Mouse (Mus musculus) right cerebral cortex, postnatal 36 days (tissue): Measurements from ENCODE around the gene Smpd1.

Experiments
- DNase-seq, 2 experiments: peaks; one replicate each; pipeline ENCODE4 v3.0.0; 2022; ENCODE audit warnings: low spot score in 2 of 2, mixed read lengths in 1 of 2

Gene Smpd1

GRCm38 (mm10) chr7:105554212-105554942, at the start of gene Smpd1:
Gene Smpd1 (plus strand): TSS chr7:105554360.
- peak; percentile 86 to 92 for DNase-seq

DNA sequence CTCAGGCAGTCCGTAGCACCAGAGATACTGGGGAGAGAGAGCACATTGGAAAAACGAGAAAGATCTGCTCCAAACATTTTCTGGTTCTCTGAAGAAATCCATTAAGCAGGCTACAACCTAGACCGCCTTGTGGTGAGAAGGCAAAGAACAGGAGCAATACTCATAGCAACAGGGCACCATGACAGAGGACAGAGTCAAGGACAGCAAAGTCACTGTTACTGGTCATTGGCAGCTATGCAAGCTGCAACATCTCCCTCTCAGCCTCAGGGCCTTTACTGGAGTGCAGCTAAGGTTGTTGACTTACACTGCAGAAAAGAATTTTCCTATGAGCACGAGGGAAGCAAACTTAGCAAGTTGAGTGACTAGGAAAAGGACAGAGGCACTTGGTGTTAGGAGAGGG, 46.9 kb upstream of the Smpd1 start:
- no peak for DNase-seq

- DNase-seq: peak in 1 of 2 experiments; percentile 65
Observed at GRCm38 (mm10) chr7:105510143-105510542, 44.0 kb upstream of the Smpd1 start.

DNA sequence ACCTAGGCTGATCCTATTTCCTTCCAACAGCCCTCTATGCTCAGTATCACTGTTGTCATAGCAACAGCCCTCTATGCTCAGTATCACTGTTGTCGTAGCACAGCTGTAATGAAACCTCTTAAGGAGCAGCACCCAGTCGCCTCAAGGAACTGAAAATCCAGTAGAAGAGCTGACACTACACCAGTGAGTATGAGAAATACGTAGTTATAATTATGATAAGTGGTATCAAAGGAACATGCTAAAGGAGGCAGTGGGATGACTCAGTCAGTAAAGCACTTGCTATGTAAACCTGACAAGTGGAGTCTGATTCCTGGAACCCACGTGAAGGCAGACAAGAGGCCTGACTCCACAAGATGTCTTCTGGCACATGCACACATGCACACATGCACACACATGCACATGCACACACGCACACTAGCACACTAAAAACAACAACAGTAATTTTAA, 40.3 kb upstream of the Smpd1 start:
- DNase-seq: no peak

DNA sequence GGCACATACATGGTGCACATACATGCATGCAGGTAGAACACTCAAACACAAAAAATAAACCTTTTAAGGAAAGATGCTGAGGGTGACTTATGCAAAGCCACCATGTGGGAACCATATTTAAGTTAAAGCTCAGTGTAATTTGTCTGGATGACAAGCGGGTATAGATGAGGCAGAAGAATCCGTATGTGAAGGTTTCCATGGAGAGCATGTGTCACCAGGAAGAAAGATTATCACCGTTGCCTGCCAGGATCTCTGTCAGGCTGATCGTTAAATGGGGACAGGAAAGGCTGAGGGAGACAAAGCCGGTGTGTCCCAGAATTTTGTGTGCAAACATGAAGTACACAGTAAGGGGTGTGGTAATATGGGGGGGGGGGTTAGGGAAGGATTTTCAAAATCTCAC, 39.6 kb upstream of the Smpd1 start:
- no peak for DNase-seq

- peak in 1 of 2 experiments; percentile 34 for DNase-seq
Observed at GRCm38 (mm10) chr7:105515178-105515577, 39.0 kb upstream of the Smpd1 start.

DNA sequence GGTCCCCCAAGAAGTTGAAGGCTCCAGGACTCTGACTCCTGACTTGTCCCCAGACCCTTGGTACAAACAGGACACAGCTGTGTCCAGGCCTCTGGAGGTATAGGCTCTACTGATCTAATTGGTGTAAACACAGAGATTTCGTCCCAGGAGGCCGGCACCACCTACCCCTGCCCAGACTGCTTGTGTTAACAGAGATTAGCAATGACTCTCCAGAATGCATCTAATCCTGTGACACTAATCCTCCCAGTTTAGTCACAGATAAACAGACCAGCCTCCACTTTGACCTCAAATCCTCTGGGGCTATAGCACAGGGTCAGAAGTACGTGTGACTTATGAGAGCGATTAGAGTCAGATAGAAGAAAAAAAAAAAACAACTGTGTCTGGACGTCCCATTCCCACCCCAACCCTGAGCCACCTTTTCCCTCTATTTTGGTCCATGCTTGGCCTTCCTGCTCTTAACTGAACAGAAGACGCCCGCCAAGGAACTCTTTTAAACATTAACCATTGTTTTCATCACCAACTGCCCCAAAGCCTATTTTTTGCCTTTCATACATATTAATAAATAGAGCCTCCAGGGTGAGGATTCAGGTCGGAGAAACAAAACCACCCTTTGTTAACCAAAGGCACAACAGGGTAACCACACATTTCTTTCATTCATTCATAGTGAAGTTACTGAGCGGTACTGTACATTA, 37.3 kb upstream of the Smpd1 start:
- no peak for DNase-seq

DNA sequence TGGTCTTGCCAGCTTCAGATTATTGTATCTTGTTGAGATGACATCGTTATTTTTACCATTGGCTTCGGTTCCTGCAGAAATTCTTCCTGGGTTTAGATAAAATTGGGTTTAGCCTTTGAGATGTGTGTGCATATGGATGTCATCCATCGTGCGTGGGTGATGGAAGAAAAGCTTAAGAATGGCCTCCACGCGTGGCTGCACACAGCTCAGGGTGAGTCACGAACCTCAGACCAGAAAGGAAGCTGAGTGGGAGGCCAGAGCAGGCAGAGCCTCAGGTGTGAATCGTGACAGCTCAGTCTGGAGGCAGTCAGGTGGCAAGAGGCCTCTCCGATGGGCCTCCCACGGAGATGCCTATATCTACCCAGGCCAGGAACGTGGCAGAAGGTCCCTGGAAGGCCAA, 34.8 kb upstream of the Smpd1 start:
- DNase-seq: peak; percentile 88 to 95

DNA sequence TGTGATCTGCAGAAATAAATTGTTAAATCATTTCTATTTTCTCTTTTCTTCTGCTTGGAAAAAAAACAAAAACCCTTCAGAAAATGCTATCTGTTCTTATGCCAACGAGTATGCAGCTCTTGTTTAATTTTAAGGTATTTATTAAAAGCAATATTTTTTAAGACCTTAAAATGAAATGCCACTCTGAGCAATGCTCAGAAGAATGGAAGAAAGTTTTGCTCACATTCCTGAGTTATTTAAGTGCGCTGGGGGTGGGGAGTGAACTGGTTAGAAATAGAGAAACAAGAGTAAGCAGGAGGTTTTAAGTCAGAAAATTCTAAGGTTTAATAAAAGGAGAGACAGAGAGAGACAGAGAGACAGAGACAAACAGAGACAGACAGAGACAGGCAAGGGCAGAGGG, 34.4 kb upstream of the Smpd1 start:
- DNase-seq: peak in 1 of 2 experiments; percentile 45

DNA sequence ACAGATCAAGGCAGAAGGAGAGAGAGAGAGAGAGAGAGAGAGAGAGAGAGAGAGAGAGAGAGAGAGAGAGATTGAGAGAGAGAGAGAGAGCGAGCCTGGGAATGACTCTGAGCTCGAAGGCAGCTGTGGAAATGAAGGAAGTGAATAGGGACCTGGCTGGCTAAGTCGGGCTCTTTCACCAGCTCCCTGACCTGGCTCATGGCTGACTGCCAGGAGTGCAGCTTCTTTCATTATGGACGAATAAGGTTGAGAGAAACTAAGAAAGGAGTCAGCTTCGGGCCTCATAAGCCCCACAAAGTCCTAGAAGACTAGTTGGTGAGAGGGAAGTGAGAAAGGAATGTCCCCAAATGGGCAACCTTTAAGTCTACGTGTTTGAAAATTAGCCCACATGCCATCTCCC, 34.0 kb upstream of the Smpd1 start:
- no peak for DNase-seq

GRCm38 (mm10) chr7:105524222-105524621, 29.9 kb upstream of the Smpd1 start:
- DNase-seq: no peak

DNA sequence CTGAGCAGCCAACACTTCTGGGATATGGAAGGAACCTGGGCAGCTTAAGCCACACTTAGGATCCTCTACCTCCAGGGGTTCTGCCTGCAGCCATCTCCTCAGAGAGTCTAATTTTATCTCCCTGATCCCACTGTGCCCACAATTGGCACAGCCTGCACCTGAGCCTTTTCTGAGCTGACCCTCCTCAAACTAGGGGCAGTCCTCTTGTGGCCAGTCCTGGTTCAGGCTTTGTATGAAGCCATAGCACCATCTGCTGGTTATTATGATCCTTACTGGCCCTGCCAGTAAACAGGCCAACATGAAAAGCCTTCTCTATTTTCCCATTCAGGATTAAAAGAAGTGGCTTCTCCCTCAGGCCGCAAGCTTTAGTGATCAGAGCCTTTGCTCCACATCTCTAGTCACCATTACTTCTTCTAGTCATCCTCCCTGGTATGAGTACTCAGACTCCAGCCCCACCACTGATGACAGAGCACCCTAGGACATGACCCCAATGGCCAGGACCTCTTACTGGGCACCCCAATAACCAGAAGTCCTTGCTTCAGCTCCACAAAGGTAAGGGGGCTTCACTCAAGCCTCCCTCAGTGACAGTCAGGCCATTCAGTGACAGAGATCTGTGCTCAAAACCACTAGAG, 26.7 kb upstream of the Smpd1 start:
- peak in 1 of 2 experiments; percentile 31 for DNase-seq

DNA sequence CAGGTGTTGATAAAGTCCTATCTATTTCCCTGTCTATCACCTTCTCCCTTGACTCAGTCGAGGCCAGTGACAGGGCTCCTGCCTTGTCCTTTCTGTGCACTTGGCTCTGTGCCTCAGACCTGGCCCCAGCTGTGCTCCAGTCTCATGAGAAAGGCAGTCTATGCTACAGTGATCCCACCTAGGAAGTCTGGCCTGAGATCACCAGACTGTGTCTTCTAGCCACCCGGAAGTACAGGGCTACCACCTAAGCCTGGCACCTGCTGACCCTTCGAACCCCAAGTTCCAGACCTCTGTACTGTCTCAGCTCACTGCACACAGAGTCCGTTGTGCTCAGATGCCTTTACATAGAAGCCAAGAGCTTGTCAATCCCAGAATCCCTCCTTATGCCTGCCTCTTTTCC, 26.1 kb upstream of the Smpd1 start:
- DNase-seq: no peak

DNA sequence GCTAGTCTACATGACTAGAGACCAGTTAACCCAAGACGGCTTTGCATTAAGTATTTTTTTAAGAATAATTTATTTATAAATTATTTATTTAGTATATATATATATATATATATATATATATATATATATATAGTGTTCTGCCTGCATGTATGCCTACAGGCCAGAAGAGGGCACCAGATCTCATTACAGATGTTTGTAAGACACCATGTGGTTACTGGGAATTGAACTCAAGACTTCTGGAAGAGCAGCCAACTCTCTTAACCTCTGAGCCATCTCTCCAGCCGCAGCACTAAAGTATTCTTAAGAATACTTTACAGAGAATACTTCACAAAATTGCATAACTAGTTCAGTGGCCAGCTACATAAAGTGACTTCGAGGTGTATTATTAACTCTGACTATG, 20.0 kb upstream of the Smpd1 start:
- DNase-seq: no peak

DNA sequence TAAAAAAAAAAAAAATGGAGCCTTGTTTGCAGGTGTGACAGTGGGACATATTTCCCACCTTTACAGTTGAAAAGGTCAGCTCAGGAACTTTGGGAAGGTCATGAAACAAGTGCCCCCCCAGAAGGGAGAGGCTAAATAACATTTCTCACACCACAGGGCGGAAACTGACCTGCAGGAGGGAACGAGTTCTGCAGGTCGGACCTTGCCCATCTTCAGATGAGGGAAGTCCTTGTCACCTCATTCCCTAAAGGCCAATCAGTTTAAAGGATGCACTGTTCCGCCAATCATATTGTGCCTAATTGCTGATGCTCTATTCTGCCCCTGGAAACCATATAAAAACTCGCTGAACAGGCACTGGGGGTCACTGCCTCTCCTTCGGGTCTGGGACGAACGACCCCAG, 8.2 kb upstream of the Smpd1 start:
- DNase-seq: no peak

GRCm38 (mm10) chr7:105547970-105548369, 6.2 kb upstream of the Smpd1 start:
- no peak for DNase-seq

DNA sequence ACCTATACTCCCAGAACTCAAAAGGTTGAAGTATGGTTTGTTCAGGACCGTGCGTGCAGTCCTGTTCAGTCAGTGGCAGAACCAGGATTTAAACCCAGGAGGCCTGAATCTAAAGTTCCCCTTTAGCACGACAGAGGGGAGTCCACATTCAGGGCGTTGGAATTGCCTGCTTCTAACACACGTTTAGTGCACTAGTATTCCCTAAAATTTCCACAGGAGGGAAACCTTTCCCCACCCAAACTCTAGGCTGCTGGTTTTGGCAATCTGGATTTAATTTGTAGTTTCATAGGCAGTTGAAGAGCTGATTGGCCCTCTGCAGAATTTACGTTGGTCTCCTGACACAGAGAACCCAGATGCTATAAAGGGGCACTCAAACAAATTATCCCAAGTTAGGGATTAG, 5.1 kb upstream of the Smpd1 start:
- no peak for DNase-seq

DNA sequence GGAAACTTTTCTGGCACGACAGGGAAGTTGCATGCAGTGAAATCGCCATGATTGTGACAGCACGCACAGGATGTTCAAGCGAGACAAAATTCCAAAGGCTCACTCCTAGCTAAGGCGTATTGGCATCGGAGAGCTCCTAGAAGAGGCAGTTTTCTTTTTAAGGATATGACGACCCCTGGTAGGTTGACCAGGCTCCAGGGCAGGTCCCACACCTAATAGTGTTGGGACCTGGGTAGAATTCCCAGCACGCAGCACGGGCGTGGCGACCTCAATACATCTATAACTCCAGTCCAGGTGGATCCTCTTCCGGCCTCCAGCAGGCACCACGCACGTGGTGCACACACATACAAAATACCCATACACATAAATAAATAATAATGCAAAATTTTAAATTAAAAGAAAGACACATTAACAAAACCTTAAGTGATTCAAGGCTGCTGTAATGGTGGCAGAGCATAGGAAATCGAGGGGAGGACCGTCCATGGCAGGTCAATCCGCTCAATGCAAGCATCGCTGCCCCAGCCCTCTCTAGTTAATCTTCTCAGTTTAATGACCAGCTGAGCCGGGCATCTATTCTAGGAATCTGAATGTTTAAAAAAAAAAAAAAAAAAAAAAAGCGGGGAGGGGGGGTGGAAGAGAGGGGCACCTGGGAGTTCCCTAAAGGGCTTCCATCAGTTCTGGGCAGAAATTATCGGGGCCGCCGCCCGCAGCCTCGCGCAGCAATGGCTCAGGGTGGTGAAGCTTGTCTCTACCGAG, 526 bp upstream of the Smpd1 start:
- no peak for DNase-seq

- no peak for DNase-seq
Observed at GRCm38 (mm10) chr7:105555571-105555970, 1.4 kb downstream of the Smpd1 start.

DNA sequence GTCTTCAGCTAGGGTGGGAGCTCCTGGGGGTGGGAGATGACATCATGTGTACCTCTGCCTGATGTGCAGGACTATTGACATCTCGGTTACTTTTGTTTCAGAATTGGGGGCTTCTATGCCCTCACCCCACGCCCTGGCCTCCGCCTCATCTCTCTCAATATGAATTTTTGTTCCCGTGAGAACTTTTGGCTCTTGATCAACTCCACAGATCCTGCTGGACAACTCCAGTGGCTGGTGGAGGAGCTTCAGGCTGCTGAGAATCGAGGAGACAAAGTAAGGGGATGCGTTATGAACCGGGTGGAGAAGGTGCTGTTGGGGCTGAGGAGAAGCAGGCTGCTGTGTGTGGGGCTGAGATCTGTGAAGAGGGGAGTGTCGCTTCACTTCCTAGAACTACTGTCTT, 2.2 kb downstream of the Smpd1 start:
- DNase-seq: no peak

GRCm38 (mm10) chr7:105557671-105558070, 3.5 kb downstream of the Smpd1 start:
- DNase-seq: no peak

- DNase-seq: peak; percentile 77 to 78
Observed at GRCm38 (mm10) chr7:105559016-105559415, 4.9 kb downstream of the Smpd1 start.
